Mouse (Mus musculus): ENCODE data around the gene Plgrkt.

DNA sequence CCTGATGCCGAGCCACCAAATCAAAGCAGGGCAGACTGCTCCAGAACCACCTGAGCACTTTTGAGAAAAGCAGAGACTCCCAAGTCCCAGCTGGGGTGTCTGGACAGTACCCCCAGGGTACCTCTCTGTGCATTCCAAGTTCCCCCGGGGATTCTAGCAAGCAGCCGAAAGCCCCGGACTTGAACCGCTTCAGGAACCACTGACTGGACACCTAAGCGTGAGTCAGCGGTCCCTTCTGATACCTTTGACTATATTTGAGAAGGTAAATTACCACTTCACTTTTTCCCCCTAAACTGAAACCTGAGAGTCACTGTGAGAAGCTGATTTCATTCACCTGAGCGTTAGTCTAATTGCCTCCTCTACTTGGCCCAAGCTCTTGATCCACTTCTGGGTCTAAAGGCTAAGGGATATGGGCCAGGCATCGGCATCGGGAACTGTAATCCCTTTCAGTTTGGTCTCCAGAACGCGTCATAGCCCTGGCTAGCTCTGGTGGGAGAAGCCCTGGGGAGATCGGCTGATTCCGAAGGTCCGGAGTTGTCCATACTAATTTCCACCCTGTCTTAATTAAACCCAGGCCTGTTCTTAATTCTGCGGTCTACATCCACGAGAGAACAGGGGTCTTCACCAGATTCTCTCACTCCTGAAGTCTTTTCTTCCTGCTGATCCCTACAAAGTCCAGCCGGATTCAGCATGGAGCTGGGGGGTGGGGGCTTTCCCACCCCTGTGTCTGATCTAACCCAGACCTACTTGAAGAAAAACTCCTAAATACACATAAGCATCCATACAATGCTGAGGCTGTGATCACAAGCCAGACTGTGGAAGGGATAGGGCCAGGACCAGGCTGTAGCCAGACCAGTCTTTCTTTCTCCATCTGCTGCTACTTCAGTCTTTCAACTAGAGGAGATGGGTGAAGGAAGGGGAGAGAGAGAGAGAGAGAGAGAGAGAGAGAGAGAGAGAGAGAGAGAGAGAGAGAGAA, 39.1 kb upstream of the Plgrkt start:
- no peak for TF ChIP-seq POLR2A (IDR thresholded peaks at IDR 0.05; ENCODE audit: insufficient read depth, low read depth, low read length)
- no peak for TF ChIP-seq CTCF (IDR thresholded peaks at IDR 0.05)
- no peak for TF ChIP-seq EP300 (IDR thresholded peaks at IDR 0.05; ENCODE audit: insufficient read depth, low read depth, low read length)
